Mouse (Mus musculus): ENCODE measurements at regions not wholly inside any gene's neighbourhood (a gene's known extent, or its start where the extent isn't known, plus 50 kb on each side); places are given as distances from the start of the nearest gene placed in this dataset.
A peak's percentile ranks its signal among the peaks of the same experiment; 100 is the strongest.

- H3K27ac ChIP-seq, result no peak overlapping the region
- no peak for DNase-seq (ENCODE audit: low spot score in 2 of 2)
- no peak for TF ChIP-seq CTCF (conservative IDR thresholded peaks at IDR 0.05)
These were observed 74.1 kb upstream of the Zc3h12a start for GRCm38 (mm10) chr4:125201638-125202325.

DNA sequence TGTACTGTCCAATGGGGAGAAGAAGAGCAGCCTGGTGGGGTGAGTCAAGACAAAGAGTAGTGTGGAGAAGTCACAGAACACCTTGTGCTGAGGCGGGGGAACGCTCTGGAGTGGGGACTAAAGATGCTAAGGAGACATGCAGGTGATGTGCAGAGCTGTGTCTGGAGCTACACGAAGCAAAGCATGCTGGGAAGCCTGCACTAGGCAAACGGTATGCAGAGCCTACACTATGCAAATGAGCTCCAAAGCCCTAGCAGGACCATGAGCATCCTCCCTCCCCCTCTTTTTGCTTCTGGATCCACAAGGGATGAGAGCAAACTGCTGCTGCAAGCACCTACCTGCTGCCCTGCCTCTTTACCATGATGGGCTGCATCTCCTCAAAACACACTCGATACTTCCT is 73.1 kb upstream of the Zc3h12a start:
- no peak for TF ChIP-seq CTCF (conservative IDR thresholded peaks at IDR 0.05)
- Histone ChIP-seq H3K4me3 (no peak overlapping the region), H3K27ac (no peak overlapping the region)
- DNase-seq (ENCODE audit: low spot score in 2 of 2), result peak in 1 of 2 experiments; percentile 20

More at GRCm38 (mm10) chr4:125201638-125202325, 74.1 kb upstream of the Zc3h12a start:
- no peak overlapping the region for H3K4me3 ChIP-seq

DNA sequence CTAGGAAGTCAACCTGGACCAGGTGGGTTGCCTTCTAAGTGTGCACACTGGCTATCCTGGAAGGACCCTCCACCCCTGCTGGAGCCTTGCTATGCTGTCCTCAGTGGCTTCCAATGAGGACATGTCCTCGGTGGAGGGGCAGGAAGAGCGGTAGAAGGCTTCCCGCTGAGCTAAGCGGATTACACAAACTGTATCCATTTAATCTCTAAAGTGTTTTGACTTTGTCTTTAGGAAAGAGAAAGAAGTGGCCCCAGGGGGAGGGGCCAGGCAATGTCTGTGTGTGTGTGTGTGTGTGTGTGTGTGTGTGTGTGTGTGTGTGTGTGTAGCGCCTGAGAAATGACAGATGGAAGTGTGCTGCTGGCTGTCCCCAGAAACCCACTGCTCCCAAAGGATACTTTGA is 71.6 kb upstream of the Zc3h12a start:
- H3K4me3 ChIP-seq, result no peak overlapping the region
- H3K27ac ChIP-seq, result no peak overlapping the region
- no peak for TF ChIP-seq CTCF (conservative IDR thresholded peaks at IDR 0.05)
- no peak for DNase-seq (ENCODE audit: low spot score in 2 of 2)

DNA sequence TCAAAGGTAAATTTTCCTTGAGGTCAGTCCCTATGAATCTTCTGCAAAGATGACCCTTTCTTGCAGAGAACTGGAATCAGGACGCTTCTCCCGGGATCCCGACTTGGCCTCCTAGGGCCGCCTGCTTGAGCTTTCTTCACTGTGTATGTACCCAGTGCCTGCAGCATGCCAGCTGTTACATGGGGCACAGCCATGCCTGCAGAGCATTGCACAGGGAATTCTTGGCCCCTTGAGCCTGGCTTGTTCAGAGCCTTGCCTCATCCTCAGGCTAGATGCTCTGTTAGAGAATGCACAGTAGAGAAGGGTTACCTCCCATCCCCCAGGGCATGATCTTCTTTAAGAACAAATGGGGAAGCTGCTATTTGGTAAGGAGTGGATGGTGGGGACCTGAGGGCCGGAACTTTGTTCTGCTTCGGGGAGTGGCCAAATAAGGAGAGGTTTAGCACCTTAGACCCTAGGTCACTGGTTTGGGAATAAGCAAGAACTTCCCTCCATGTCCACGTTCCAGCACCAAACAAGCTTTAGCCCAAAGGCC is 68.3 kb upstream of the Zc3h12a start:
- DNase-seq (ENCODE audit: low spot score in 2 of 2), result no peak
- no peak overlapping the region for H3K4me3 ChIP-seq
- no peak for TF ChIP-seq CTCF (conservative IDR thresholded peaks at IDR 0.05)
- no peak overlapping the region for H3K27ac ChIP-seq

DNA sequence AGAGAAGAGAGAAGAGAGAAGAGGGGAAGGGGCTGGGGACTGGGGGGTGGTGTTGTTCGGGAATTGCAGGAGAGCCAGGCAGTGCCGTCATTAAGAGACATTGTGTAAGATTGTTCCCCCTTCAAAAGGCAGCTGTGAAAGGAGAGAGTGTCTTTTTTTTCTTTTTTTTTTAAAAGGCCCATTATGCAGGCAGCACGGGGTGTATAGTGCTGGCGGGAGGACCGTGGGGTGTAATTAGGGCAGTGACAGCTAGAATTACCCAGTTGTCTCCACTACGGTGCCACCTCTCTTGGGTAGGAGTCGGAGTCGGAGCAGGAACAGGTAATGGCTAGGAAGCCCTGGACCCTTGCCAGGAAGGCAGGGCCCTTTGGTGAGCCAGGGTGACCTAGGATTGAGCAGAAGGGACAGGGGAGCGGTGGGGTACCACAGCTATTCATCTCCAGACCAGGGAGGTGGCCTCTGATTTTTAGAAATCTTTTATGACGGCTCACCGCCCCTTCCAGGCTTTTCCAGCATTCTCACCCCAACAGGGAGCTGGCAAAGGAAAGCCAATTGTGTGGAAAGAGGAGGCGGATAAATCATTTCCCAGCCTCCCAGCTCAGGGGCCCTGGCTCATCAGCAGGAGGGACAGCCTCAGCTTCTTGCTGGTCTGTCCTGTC is 67.2 kb upstream of the Zc3h12a start:
- no peak for TF ChIP-seq CTCF (conservative IDR thresholded peaks at IDR 0.05)
- DNase-seq (ENCODE audit: low spot score in 2 of 2), result peak in 1 of 2 experiments; percentile 14
- H3K27ac ChIP-seq, result 0 out of 2 replicates have a peak overlapping the region, but pooled peaks have one; percentile 36
- no peak overlapping the region for H3K4me3 ChIP-seq

GRCm38 (mm10) chr4:125194298-125194697 is 66.7 kb upstream of the Zc3h12a start:
- no peak overlapping the region for H3K27ac ChIP-seq
- H3K4me3 ChIP-seq, result no peak overlapping the region
- DNase-seq (ENCODE audit: low spot score in 2 of 2), result no peak
- TF ChIP-seq CTCF (conservative IDR thresholded peaks at IDR 0.05), result no peak

DNA sequence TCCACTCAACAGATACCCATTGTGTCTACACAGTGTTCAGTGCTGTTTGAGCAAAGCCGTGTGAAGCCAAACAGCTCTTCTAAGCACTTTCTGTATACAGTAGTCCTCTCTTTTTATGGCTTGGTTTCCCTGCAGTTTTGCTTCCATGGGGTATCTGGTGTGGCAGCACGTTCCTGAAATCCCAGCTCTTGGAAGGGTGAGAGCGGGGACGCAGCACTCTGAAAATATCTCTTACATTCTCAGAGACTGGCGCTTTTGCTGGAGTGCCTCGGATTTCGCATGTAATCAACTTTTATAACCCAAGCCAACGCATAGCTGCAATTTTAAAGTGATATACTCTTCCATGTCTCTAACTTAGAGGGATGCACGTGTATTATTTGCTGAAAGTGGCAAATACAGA is 64.0 kb upstream of the Zc3h12a start:
- TF ChIP-seq CTCF (conservative IDR thresholded peaks at IDR 0.05), result no peak
- DNase-seq (ENCODE audit: low spot score in 2 of 2), result no peak
- Histone ChIP-seq H3K4me3 (no peak overlapping the region), H3K27ac (no peak overlapping the region; the same call in 1 of the 2 replicates)

DNA sequence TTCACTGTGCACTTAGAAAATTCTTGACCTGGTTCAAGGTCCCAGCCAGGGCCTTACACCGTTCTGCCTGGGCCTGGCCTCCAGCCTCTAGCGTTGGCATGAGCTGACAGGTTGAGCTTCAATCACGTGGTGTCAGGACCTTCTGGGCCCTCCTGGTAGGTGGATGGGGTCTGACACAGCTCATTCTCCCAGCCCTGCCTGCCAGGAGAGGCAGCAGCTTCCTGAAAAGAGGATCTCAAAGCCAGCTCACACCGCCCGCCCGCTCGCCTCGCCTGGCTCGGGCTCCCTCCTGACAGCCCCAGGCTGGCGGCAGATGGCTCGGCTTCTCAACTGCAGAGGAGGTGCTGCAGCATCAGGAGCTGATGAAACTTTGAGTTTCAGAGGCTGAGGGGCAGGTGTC is 63.4 kb upstream of the Zc3h12a start:
- no peak overlapping the region for H3K4me3 ChIP-seq
- H3K27ac ChIP-seq, result no peak overlapping the region; the same call in 1 of the 2 replicates

DNA sequence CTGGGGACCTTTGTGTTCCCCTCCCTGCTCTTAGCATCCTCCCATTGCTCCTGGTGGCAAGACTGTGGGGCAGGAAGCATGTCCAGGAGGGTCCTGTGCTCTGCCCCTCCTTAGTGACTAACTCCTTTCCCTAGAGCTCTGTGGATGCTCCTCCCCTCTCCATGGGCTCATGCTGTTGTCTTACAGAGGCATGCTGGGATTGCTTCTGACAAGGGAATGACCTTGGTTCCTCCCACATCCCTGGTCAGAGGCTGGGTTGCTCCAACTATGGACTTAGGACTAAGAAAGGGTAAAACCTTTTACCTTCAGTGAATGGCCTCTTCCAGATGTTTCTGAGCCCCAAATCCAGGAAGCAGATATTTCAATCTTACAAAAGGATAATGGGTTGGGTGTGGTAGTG is 62.3 kb upstream of the Zc3h12a start:
- no peak for TF ChIP-seq CTCF (conservative IDR thresholded peaks at IDR 0.05)
- no peak overlapping the region for H3K4me3 ChIP-seq
- no peak for DNase-seq (ENCODE audit: low spot score in 2 of 2)
- no peak overlapping the region for H3K27ac ChIP-seq

More for the DNA sequence above, 63.4 kb upstream of the Zc3h12a start:
- peak; percentile 58 to 73 for DNase-seq (ENCODE audit: low spot score in 2 of 2)
- TF ChIP-seq CTCF (conservative IDR thresholded peaks at IDR 0.05), result no peak

- DNase-seq (ENCODE audit: low spot score in 2 of 2), result no peak
- Histone ChIP-seq H3K27ac (no peak overlapping the region), H3K4me3 (no peak overlapping the region)
- no peak for TF ChIP-seq CTCF (conservative IDR thresholded peaks at IDR 0.05)
These were observed 58.6 kb upstream of the Zc3h12a start for GRCm38 (mm10) chr4:125186246-125186645.

GRCm38 (mm10) chr4:125185076-125185475 is 57.4 kb upstream of the Zc3h12a start:
- DNase-seq (ENCODE audit: low spot score in 2 of 2), result no peak
- TF ChIP-seq CTCF (conservative IDR thresholded peaks at IDR 0.05), result no peak
- no peak overlapping the region for H3K4me3 ChIP-seq
- H3K27ac ChIP-seq, result no peak overlapping the region

DNA sequence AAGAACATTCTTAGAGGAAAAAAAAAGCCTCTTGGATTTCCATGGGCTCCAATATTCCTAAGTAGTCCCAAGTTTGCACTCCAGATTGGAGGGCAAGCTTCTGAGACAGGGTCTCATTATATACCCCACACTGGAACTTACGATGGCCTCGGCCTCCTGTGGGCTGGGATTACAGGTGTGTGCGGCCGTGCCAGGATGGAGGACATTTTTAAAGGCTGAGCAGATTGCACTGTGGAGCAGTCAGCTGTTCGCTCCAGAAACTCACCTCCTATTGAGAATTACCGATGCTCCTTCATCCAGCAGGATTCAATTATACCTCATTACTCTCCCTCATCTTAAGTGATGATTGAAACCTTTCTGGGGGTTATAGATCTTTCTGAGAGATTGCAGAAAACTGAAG is 53.3 kb upstream of the Zc3h12a start:
- Histone ChIP-seq H3K27ac (no peak overlapping the region), H3K4me3 (no peak overlapping the region)
- no peak for TF ChIP-seq CTCF (conservative IDR thresholded peaks at IDR 0.05)
- no peak for DNase-seq (ENCODE audit: low spot score in 2 of 2)

DNA sequence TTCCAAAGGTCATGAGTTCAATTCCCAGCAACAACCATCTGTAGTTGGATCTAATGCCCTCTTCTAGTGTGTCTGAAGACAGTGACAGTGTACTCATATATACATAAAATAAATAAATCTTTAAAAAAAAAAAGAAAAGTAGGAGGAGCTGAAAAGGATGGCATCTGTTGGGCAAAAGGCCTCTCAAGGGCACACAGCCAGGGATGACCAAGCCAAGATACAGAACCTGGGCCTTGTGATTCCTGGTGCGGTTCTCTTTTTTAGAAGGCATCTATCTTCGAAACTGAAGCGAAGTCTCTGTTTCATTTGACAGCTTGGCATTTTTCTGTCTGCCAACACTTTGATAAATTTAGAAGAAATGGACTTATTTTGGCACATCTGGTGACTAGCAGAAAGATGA is 50.9 kb upstream of the Zc3h12a start:
- Histone ChIP-seq H3K27ac (no peak overlapping the region), H3K4me3 (no peak overlapping the region)
- no peak for TF ChIP-seq CTCF (conservative IDR thresholded peaks at IDR 0.05)
- DNase-seq (ENCODE audit: low spot score in 2 of 2), result no peak

GRCm38 (mm10) chr4:125177666-125178065 is 50.0 kb upstream of the Zc3h12a start:
- Histone ChIP-seq H3K27ac (no peak overlapping the region), H3K4me3 (no peak overlapping the region)
- TF ChIP-seq CTCF (conservative IDR thresholded peaks at IDR 0.05), result no peak
- no peak for DNase-seq (ENCODE audit: low spot score in 2 of 2)

Measured in layer of hippocampus, adult 2 months (tissue).